Mouse (Mus musculus) liver, embryonic 16.5 days (tissue): ENCODE results near the gene Serpinf2. TPM values are rescaled to one million over a fixed set of nuclear protein-coding genes. Genes with fewer than 3 reads are reported as not detected.
A peak's percentile ranks its signal among the peaks of the same experiment; 100 is the strongest.

Source experiments
- ATAC-seq: fragments of 200-750 bp; cut with Nextera tagmentation; 2 replicates; pipeline ENCODE4 v1.8.0; 2017; ENCODE audit warnings: low read depth, mild to moderate bottlenecking, moderate number of reproducible peaks, moderate library complexity
- H3K27ac ChIP-seq: fragments of 300-500 bp; sonication (generic); 2 replicates; pipeline ENCODE4 v1.5.1; 2014; ENCODE audit warnings: mild to moderate bottlenecking, low read length
- H3K27me3 ChIP-seq: fragments of 300-500 bp; sonication (generic); 2 replicates; pipeline ENCODE4 v1.6.1; 2014; ENCODE audit warnings: low read depth, low read length, mixed read lengths; ENCODE audit not compliant: control insufficient read depth, insufficient read depth
- H3K36me3 ChIP-seq: fragments of 300-500 bp; sonication (generic); 2 replicates; pipeline ENCODE4 v1.6.1; 2014; ENCODE audit warnings: mild to moderate bottlenecking; ENCODE audit not compliant: control insufficient read depth, insufficient read depth
- H3K4me1 ChIP-seq: fragments of 300-500 bp; sonication (generic); 2 replicates; pipeline ENCODE4 v1.6.1; 2014; ENCODE audit warnings: low read depth, low read length, mixed read lengths; ENCODE audit not compliant: control insufficient read depth
- H3K4me2 ChIP-seq: fragments of 300-500 bp; sonication (generic); 2 replicates; pipeline ENCODE4 v1.6.1; 2014; ENCODE audit warnings: low read depth, low read length, mixed read lengths
- H3K4me3 ChIP-seq: fragments of 300-500 bp; sonication (generic); 2 replicates; pipeline ENCODE4 v1.5.1; 2014; ENCODE audit warnings: low read depth, mild to moderate bottlenecking, low read length
- H3K9ac ChIP-seq: fragments of 300-500 bp; sonication (generic); 2 replicates; pipeline ENCODE4 v1.6.1; 2014; ENCODE audit warnings: low read depth, low read length
- H3K9me3 ChIP-seq: fragments of 300-500 bp; sonication (generic); replicated peaks from 2 replicates; pipeline ENCODE4 v1.6.1; 2016; ENCODE audit warnings: low read length; ENCODE audit not compliant: control insufficient read depth
- WGBS: fragments of 180-500 bp; shearing (Covaris S2); extraction: QIAGEN DNeasy Blood & Tissue Kit; methylation state at CpG from one replicate; pipeline ENCODE4 v1.1.7; 2014; ENCODE audit not compliant: insufficient replicate concordance; 5-methylcytosine and 5-hydroxymethylcytosine counted together
- polyA plus RNA-seq: library from polyadenylated mRNA; unstranded; fragments of >200 nt; fragmentation: Nextera tagmentation; extraction: Ambion mirVana; gene quantifications from 2 replicates; pipeline ENCODE4 v1.2.1, GENCODE M21; 2015

Gene Serpinf2
- polyA plus RNA-seq, 1 experiment from 2014 or later, result 817 TPM

GRCm38 (mm10) chr11:75468410-75468809, 29.0 kb upstream of the Serpinf2 start:
- peaks cover 3% of the 10 kb centered on the region; the same call in 1 of the 2 replicates for H3K9me3 ChIP-seq
- 52% methylated on average over 7 of the region's 7 CpGs for WGBS
- no peak for ATAC-seq
- peaks cover 27% of the 10 kb centered on the region for H3K36me3 ChIP-seq
- H3K4me3 ChIP-seq, result peak overlapping the region; percentile 56
- H3K27ac ChIP-seq, result peak overlapping the region; percentile 54; the same call in 1 of the 2 replicates
- peak overlapping the region; percentile 56 for H3K9ac ChIP-seq
- peaks cover 41% of the 10 kb centered on the region for H3K4me1 ChIP-seq
- no peaks in the 10 kb centered on the region for H3K27me3 ChIP-seq
- H3K4me2 ChIP-seq, result peak overlapping the region; percentile 69

DNA sequence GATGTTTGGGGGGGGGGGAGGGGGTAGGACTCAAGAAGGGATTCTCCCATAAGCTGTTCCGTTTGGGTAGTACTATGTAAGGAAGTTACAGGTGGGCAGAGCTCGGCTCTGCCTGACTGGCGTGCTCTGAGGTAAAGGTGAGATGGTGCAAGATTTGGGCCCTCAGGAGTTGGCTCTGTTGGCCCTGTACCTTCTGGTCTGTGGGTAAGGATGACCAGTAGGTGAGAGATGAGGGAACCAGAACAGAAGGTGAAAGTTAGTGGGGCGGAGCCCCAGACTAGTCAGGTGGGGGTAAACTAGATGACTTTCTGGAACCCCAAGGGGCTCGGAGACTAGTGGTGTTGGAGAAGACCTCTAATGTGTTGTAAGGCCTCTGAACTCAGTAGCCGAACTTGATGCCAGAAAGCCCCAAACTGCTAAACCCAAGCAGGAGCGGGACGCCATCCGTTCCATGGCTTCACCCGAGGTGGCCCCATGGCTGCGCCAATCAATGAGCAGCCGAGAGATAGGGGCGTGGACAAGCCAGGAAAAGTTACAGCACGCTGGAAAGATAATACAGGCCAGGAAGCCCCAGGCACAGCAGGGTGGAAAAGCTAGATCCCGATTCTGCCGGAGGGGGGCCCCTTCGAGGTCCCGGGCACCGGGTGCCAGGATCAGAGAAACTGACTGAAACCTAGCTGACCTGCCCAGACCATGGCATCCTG, 28.3 kb upstream of the Serpinf2 start:
- ATAC-seq, result peak; percentile 75
- H3K4me2 ChIP-seq, result peak overlapping the region; percentile 69
- peaks cover 43% of the 10 kb centered on the region for H3K4me1 ChIP-seq
- peak overlapping the region; percentile 56 for H3K4me3 ChIP-seq
- H3K36me3 ChIP-seq, result peaks cover 29% of the 10 kb centered on the region
- WGBS, result 15% methylated on average over 19 of the region's 19 CpGs
- H3K27ac ChIP-seq, result peak overlapping the region; percentile 54
- H3K27me3 ChIP-seq, result no peaks in the 10 kb centered on the region
- peaks cover 3% of the 10 kb centered on the region; the same call in 1 of the 2 replicates for H3K9me3 ChIP-seq
- peak overlapping the region; percentile 56 for H3K9ac ChIP-seq

DNA sequence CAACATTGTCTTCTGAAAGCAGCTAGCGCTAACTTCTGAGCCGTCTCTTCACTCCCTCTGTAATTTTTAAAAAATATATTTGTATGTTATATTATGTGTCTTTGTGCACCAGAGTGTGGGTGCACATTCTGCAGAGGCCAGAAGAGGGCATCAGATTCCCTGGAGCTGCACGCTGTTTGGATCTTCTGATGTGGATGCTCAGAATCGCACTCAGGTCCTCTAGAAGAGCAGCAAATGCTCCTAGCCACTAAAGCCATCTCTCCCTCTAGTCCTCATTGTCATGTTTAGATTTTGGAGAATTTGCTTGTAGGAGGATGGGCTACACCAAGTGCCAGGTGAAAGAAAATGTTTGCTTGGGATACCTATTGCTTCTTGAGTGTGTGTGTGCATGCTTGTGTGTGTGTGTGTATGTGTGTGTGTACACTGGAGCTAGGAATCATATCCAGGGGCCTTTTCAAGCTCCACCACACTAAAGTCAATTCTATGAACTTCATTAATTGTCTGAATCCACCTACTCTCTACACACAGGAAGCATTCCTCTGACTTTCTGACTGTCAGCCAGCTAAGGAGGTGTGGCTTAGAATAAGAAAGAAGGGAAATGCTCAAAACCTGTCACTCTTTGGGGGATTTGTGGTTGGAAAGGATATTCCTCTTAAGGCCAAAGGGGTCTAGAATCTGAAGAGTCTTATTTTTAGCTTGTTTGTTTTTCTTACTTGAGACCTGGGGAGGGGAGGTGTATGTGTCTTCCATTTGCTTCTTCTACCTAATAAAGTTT, 27.5 kb upstream of the Serpinf2 start:
- 95% methylated on average over 4 of the region's 4 CpGs for WGBS
- Histone ChIP-seq H3K36me3 (peaks cover 29% of the 10 kb centered on the region), H3K4me1 (peaks cover 42% of the 10 kb centered on the region), H3K27ac (no peak overlapping the region), H3K9me3 (peaks cover 3% of the 10 kb centered on the region; the same call in 1 of the 2 replicates), H3K9ac (no peak overlapping the region), H3K4me2 (peak overlapping the region; percentile 69), H3K27me3 (no peaks in the 10 kb centered on the region), H3K4me3 (no peak overlapping the region)
- no peak for ATAC-seq

- WGBS, result 77% methylated on average over 6 of the region's 6 CpGs
- no peak for ATAC-seq
- peaks cover 44% of the 10 kb centered on the region for H3K4me1 ChIP-seq
Measured at GRCm38 (mm10) chr11:75465051-75465450, 25.7 kb upstream of the Serpinf2 start.

GRCm38 (mm10) chr11:75464417-75464816, 25.0 kb upstream of the Serpinf2 start:
- peaks cover 3% of the 10 kb centered on the region; the same call in 1 of the 2 replicates for H3K9me3 ChIP-seq
- no peak overlapping the region for H3K4me3 ChIP-seq
- H3K4me1 ChIP-seq, result peaks cover 49% of the 10 kb centered on the region
- no peak for ATAC-seq
- H3K4me2 ChIP-seq, result no peak overlapping the region
- 80% methylated on average over 6 of the region's 6 CpGs for WGBS
- H3K27ac ChIP-seq, result no peak overlapping the region
- no peak overlapping the region for H3K9ac ChIP-seq
- H3K36me3 ChIP-seq, result peaks cover 29% of the 10 kb centered on the region
- no peaks in the 10 kb centered on the region for H3K27me3 ChIP-seq

More at GRCm38 (mm10) chr11:75465051-75465450, 25.7 kb upstream of the Serpinf2 start:
- Histone ChIP-seq H3K9ac (no peak overlapping the region), H3K4me3 (no peak overlapping the region), H3K36me3 (peaks cover 29% of the 10 kb centered on the region), H3K9me3 (peaks cover 3% of the 10 kb centered on the region; the same call in 1 of the 2 replicates), H3K4me2 (no peak overlapping the region), H3K27ac (no peak overlapping the region), H3K27me3 (no peaks in the 10 kb centered on the region)

DNA sequence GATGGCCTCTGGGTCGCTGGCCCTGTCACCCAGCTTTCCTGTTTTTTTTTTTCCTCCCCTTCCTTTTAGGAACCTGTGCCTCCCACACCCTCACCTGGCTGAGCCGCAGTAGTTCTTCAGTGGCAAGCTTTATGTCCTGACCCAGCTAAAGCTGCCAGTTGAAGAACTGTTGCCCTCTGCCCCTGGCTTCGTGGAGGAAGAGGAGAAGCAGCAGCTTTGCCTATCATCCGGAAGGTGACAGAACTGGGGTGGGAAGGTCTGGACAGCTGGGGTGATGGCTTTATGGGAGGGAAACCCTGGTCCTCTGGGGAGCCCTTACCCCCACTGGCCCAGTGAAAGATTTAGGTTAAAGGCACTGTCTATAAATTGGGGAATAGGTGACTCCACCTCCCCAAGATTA, 24.2 kb upstream of the Serpinf2 start:
- peak overlapping the region; percentile 98 for H3K27ac ChIP-seq
- no peaks in the 10 kb centered on the region for H3K27me3 ChIP-seq
- ATAC-seq, result no peak
- peak overlapping the region; percentile 83 for H3K9ac ChIP-seq
- 71% methylated on average over 4 of the region's 4 CpGs for WGBS
- H3K4me3 ChIP-seq, result peak overlapping the region; percentile 77
- H3K9me3 ChIP-seq, result peaks cover 3% of the 10 kb centered on the region; the same call in 1 of the 2 replicates
- peak overlapping the region; percentile 84 for H3K4me2 ChIP-seq
- peaks cover 54% of the 10 kb centered on the region for H3K4me1 ChIP-seq
- H3K36me3 ChIP-seq, result peaks cover 29% of the 10 kb centered on the region

DNA sequence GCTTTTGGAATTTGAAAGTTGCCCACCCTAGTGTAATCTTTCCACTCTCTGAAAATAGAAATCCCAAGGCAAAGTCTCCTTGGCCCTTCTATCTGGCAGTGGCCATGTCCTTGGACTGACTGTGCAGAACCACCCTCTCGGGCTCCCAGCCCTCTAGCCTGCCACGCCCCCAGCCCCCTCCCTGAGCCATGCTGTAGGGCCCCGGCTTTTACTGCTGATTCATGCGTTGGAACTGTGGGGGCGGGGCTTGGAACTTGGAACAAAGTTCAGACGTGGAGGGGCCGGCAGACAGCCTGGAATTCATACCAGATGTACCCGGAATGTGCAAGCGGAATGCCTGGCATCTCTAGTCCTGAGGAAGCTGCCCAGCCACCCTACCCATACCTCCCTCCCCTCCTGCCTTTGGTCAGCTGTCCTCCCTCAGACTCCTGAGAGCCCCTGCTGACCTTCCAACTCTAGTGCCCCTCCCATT, 23.5 kb upstream of the Serpinf2 start:
- peak overlapping the region; percentile 83 for H3K9ac ChIP-seq
- H3K36me3 ChIP-seq, result peaks cover 29% of the 10 kb centered on the region
- peak overlapping the region; percentile 98 for H3K27ac ChIP-seq
- WGBS, result 6% methylated on average over 9 of the region's 9 CpGs
- peaks cover 3% of the 10 kb centered on the region; the same call in 1 of the 2 replicates for H3K9me3 ChIP-seq
- H3K4me2 ChIP-seq, result peak overlapping the region; percentile 84
- peaks cover 54% of the 10 kb centered on the region for H3K4me1 ChIP-seq
- H3K4me3 ChIP-seq, result peak overlapping the region; percentile 77
- peak; percentile 52 for ATAC-seq
- no peaks in the 10 kb centered on the region for H3K27me3 ChIP-seq

DNA sequence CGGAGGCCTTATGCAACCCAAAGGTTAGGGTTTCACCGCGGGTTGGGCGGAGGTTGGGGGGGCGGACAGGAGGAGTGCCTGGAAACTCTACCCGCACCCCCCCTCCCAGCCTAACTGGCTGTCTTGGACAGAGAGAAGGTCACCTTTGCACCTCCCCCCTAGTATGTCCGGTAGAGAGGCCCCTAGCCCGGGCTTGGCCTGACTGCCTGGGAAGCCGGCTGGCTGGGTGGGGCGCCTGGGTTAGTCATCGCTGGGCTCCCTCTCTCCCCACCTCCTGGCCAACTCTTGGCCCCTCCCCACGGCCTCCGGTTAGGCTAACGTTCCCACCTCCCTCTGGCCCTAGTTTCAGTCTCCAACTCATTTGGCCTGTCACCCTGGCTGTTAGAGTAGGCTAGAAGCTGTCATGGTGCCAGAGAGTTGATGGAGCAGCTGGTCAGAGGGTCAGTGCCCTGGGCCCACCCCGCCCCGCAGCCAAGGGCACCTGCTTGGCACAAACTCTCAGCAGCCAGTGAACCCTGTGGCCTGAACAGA, 22.9 kb upstream of the Serpinf2 start:
- Histone ChIP-seq H3K4me3 (peak overlapping the region; percentile 77), H3K36me3 (peaks cover 29% of the 10 kb centered on the region), H3K27me3 (no peaks in the 10 kb centered on the region), H3K4me1 (peaks cover 54% of the 10 kb centered on the region), H3K27ac (peak overlapping the region; percentile 98), H3K4me2 (peak overlapping the region; percentile 84), H3K9me3 (peaks cover 3% of the 10 kb centered on the region; the same call in 1 of the 2 replicates), H3K9ac (peak overlapping the region; percentile 83)
- WGBS, result 2% methylated on average over 16 of the region's 16 CpGs
- peak; percentile 39 for ATAC-seq
